Mouse (Mus musculus): ENCODE measurements around the gene Zfp830.

- TF ChIP-seq GATA1 (IDR thresholded peaks at IDR 0.05; ENCODE audit: borderline replicate concordance, low read length): no peak
- TF ChIP-seq FLI1 (IDR thresholded peaks at IDR 0.05; ENCODE audit: low read length): no peak
Observed at GRCm38 (mm10) chr11:82746138-82746537, 18.0 kb upstream of the Zfp830 start.
